Mouse (Mus musculus): ENCODE measurements at regions not wholly inside any gene's neighbourhood (a gene's known extent, or its start where the extent isn't known, plus 50 kb on each side); places are given as distances from the start of the nearest gene placed in this dataset.

DNA sequence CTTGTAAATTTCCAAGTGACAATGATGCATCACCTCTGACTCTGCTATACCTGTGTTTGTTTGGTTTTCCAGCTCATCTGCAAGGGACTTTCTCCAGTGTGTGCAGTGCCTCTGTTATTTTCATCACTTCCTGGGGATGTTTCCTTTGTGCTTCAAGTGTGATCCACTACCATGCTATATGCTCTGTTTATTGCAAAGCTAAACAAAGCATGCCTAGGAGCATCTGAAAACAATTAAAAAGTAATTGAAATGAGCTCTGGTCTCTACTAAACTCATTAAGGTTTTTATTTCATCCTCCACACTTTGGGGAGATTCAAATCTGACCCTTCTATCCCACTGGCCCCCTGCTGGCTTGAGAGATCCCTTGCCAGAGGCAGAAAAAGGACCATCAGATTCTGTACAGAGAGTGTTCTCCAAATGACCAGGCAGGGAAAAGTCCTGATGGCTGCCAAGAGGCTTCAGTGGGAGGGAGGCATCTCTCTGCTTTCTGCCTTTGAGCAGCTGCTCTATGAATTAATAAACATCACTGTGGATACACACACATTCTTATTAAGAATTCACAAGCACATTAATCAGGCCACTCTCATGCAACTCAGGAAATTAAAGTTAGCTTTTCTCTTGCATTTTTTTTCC, 57.0 kb downstream of the Amd2 start:
- DNase-seq: peak; percentile 59 to 60

GRCm38 (mm10) chr10:35649930-35650329, 61.8 kb downstream of the Amd2 start:
- no peak for DNase-seq

GRCm38 (mm10) chr10:35620853-35621252, 90.8 kb downstream of the Amd2 start:
- no peak for DNase-seq

DNA sequence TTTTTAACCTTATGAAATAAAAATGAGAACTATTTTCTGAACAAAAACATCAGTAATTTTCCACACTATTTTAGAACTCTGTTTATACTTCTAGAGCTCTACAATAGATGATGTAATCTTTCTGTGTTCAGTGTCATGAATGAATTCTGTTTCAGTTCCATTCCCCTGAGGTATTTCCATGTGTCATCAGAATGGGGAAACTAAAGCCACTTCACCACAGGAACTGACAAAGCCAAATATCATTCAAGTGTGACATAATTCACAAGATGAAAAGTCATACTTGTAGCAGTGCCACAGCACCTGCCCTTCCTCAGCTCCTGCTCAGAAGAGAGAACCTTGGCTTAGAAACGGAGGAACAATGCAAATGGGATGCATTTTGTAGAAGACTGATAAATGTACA, 125.4 kb downstream of the Amd2 start:
- peak in 1 of 2 experiments; percentile 20 for DNase-seq

Data from cerebellum, postnatal 14 days (tissue).